Mouse (Mus musculus) olfactory bulb, adult 2 months (tissue): ENCODE measurements around the gene Tent4a.

ENCODE experiments used
- CTCF ChIP-seq: fragments of 200-500 bp; IDR thresholded peaks from 2 replicates; pipeline ENCODE4 v1.5.1; 2012; ENCODE audit warnings: low read depth, mild to moderate bottlenecking, low read length, moderate library complexity; ENCODE audit not compliant: insufficient read depth
- POLR2A ChIP-seq: fragments of 200-500 bp; IDR thresholded peaks from 2 replicates; pipeline ENCODE4 v1.6.1; 2012; ENCODE audit warnings: mild to moderate bottlenecking, low read depth, low read length, moderate library complexity; ENCODE audit not compliant: insufficient read depth

DNA sequence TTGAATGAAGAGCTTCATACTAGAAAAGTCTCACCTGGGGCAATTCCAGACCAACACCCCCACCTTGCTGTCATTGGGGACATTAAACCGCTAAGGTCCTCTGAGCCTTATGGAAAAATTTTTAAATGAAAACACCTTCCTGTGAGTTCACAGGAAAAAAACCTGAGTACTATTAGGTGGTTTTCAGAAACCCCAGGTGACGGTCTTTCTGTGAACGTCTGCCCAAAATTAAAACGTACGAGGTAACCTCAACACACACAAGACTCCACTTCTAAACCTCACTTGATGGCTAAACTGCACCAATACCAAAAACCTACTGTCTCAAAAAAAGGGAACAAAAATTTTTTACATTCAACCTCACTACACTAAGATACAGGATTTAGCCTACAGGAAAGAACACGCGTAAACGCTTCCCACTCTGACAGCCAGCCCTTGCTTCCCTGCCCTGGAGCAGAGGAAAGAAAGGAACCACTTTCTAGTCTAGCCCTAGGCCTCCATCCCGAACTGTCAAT lies 1.5 kb downstream of the Tent4a start:
- TF ChIP-seq CTCF, result no peak
- no peak for TF ChIP-seq POLR2A
